Mouse (Mus musculus): Measurements from ENCODE around the gene Cfdp1.
A peak's percentile ranks its signal among the peaks of the same experiment; 100 is the strongest.

Cfdp1 gene

DNA sequence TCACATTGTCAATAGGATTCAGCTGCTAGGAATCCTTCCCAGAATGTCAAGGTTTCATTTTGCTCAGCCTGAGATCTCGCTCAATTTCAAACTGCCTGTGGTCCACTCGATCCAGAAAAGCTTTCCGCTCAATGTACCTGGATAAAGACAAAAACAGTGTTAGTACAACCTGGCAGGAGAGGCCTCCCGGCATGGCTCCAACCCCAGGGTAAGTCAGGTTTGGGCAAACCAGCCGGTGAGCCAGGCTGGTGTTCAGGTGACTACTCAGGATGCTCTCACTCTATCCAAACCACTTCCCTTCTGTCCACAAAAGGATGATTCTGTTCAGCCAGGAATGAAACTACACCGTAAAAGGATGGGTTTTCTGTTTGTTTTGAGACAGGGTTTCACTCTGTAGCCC lies 85.4 kb downstream of the Cfdp1 start:
- DNase-seq = no peak

GRCm38 (mm10) chr8:111765616-111766015 lies 88.5 kb downstream of the Cfdp1 start:
- DNase-seq = no peak

GRCm38 (mm10) chr8:111765096-111765495 lies 89.0 kb downstream of the Cfdp1 start:
- DNase-seq = no peak

GRCm38 (mm10) chr8:111760708-111761107 lies 93.4 kb downstream of the Cfdp1 start:
- no peak for DNase-seq

DNA sequence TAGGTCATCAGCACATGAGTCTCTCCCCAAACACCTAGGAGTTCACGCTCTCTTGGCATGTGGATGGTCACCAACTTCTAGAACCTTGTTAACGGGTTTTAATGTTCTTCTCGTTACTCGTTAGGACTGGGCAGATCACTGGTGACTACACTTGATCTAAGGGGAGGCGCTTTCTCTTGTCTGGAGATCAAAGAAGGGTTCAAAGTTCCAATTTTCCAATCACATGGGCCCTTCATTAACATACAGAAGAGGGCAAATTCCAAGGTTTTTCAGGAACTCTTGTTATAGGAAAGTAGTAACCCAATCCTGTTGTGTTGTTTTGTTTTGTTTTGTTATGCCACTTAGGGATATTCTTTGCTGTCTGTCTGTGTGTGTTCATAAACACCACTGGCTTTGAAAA lies 95.3 kb downstream of the Cfdp1 start:
- DNase-seq = no peak

DNA sequence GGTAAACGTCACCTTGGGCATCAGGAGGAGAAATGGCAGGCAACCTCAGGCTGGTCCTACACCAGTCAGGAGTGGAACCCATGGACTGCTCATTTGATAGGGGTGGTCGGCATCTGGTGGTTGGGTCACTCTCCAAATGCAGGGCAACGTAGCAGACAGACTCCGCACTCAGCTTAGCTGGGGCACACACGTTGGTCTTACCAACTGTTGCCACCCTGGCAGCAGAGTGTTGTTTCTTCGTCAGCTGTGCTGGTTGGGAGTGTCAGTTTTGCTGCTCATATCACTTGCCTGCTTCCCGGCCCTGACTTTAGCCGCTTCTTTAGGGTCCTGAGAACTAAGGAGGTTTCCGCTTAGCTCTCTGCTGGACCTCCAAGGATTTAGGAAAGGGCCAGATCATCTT lies 96.5 kb downstream of the Cfdp1 start:
- DNase-seq = no peak

DNA sequence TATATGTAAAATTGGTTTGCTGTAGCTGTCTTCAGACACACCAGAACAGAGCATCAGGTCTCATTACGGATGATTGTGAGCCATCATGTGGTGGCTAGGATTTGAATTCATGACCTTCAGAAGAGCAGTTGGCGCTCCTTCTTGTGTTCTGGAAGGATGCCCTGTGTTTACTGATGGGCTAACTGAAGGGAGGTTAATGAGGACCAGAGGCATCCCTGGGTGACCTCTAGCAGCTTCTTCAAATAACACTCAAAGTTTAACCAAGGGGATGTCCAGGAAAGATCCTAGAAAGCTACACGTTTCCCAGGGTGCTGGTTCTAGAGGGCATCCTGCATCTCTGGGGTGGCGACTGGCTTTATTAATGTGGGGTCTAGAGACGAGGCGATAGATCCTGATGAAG lies 99.4 kb downstream of the Cfdp1 start:
- DNase-seq = peak; percentile 25

DNA sequence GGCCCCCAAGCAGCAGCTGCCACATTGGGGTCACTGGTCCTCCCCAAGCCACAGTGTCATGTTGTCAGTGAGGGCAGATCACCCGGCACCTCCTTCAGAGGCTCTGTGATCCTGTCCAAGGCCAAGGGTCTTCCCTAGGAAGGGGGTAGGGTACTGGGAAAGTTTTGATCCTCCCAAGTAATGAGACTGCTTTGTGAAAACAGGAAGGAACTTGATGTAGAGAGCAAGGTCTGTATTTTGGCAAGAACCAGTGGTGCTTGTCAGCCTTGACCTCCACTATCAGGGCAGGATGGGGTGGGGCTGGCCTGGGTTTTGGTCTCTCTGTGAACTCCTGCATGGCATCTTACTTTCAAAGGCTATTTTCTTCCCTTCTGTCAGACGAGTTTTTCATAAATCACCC lies 100.0 kb downstream of the Cfdp1 start:
- peak; percentile 63 for DNase-seq

DNA sequence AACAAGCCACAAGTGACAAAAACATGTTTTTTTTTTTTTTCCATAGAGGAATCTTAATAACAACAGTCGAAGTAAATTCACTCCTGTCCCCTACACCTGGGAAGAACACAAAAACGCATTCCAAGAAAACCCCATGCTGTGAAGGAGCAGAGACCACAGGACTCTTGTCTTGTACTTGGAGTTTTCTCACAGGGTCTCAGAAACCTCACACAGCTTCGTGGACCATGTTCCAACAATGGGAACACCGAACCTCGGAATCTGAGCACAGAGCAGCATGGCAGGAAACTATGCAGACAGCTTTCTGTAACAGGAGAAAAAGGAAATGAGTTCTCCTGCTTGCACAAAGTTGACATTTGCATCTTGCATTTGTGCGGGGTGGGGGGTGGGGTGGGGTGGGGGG lies 105.3 kb downstream of the Cfdp1 start:
- DNase-seq = no peak

- no peak for DNase-seq
Measured at GRCm38 (mm10) chr8:111747866-111748649, 106.0 kb downstream of the Cfdp1 start.

DNA sequence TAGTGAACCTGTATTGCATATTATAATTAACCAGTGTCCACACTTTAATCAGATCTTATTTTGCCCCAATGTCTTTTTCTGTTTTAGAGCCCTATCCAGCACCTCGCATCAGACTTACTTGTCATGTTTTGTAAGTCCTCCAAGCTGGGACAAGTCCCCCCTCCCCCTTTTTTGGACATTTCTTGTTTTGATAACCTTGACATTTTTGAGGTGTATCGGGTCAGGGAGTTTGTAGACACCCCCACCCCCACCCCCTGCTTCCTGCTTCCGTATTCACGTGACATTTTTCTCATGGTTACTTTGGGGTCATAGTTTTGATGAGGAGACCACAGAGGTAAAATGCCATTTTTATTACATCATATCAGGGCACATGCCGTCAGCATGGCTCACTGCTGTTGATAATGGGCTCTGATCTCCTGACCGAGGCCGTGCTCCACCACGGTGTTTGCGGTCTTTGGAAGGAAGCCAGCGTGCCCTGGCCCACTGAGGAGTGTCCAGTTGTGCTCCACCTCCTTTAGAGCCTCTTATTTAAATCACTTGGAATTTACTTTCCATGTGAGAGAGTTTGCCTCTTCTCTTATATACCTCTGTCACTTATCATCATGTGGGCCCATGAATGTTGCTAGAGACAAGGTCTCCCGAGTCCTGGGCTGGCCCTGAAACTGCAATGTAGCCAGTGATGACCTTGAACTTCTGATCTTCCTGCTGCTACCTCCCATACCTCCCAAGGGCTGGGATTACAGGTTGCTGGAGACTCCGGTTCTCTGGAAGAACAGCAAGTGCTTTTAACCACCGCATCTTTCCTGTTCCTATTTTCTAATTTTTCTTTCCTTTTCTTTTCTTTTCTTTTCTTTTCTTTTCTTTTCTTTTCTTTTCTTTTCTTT lies 107.3 kb downstream of the Cfdp1 start:
- DNase-seq = peak; percentile 34

DNA sequence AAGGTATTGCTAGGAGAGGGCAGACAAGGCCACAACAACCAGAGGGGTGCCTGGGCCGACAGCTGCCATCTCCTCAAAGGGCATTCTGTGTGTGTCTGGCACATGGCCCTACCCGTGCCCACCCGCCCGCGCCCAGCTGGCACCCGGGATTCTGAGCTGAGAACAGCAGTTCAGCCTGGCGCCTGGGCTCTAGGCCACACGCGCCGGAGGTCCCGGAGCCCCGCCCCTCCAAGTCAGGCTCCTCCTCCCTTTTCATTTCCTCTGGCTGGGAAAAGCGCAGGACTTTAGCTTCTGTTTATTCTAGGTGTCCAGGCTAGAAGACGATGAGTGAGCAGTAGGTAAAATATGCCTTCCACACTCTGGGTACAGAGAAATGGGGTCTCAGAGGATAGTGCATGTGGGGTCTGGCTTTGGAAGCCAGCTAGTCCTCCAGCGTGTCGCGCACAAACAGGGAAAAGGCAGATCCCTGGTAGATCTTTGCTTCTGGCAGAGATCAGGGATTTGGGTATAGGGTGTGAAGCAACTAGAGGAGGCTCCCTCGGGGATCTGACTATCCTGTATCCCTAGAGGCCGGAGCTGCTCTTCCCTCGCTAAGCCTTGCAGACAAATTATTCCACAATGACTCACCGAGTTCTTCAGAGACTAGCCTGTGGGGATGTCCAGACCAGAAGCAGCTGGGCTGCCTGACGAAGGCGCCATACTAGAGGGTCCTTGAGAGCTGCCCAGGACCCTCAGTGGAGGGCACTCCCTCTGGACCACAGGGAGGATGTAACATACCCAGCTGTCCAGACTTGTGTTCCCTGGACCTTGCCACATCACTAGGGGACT lies 108.3 kb downstream of the Cfdp1 start:
- peak; percentile 86 for DNase-seq

DNA sequence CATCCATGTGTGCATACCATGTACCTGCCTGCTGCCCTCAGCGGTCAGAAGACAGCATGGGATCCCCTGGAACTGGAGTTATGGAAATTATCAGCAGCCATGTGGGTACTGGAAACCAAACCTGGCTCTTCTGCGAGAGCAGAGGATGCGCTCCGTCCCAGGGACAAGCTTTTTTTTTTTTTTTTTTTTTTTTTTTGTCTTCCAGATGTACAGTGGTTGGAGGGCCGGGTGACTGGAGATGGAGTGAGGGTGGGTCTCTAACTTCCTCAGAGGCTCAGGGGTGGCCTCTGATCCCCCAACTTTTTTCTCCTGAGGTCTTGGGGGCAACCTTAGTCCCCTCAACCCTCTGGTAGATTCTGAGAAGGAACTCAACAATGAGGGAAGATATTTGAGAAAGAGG lies 109.0 kb downstream of the Cfdp1 start:
- no peak for DNase-seq

GRCm38 (mm10) chr8:111743792-111744696 lies 110.0 kb downstream of the Cfdp1 start, which contains the start of gene Bcar1:
Bcar1 (minus strand) TSS chr8:111743809.
- DNase-seq = peak; percentile 66

DNA sequence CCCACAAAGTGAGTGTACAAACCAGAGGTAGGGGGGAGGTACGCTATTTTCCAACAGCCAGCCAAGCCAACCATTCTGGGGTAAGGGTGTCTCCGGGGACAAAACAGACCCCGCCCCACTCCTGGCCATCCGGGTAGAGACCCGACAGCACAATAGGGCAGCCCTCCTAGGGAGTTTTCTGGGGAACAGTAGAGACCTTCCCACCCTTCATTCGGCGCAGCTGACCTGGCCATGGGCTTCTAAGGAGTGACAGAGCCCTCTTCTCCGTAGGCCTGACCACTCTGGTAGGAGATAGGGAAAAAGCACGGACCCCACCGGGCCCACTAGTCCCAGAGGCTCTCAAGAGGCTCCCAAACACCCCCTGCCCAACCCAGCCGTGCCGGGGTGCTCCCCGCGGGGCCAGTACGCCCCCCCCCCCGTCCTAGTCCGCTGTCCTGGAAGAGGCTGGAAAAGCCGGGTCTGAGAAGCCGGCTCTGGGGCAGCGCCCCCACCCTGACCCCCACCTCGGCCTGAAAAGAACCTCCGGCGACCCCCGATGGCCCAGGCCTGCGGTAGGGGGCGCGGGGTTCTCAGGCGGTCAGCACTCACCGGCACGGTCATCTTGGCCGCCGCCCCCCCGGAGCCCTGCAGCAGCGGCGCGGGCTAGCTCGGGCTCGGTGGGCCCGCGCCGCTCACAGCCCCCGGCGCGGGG lies 110.8 kb downstream of the Cfdp1 start:
- DNase-seq = peak; percentile 35

DNA sequence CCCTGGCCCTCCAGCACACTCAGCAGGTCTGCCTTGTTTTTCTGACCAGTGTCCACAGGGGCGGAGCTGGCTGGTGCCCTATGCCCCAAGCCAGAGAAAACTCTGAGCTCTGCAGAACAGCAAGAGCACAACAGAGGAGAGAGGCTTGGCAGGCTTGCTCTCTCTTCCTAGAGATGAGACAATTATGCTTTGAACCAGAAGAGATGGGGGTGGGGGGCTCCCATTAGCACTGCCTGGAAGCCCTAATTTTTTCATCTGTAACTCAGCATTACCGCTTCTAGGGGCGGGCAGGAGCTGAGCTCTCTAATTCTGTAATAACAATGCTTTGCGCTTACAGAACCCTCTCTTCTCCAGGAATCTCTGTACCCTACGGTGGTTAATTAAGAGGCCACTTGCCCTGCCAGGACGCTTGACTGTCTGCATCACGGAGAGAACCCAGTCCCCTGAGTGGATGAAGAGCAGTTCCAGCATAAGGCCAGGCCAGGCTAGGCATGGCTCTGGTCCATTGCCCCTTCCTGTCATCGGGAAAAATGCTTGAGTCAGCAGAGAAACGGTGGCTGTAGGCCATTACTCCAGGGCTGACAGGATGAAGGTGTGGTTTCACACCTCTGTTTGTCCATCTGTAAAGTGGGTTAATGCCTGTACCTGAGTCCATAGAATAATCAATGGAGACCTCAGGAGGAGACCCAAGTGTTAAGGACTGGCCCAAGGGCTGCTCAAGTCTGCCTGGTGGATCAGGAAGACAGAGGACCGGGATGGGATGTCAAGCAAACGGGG lies 111.6 kb downstream of the Cfdp1 start:
- DNase-seq = peak; percentile 86

GRCm38 (mm10) chr8:111741556-111741955 lies 112.5 kb downstream of the Cfdp1 start:
- DNase-seq = peak; percentile 49

- peak; percentile 71 for DNase-seq
Measured at GRCm38 (mm10) chr8:111740994-111741393, 113.1 kb downstream of the Cfdp1 start.

DNA sequence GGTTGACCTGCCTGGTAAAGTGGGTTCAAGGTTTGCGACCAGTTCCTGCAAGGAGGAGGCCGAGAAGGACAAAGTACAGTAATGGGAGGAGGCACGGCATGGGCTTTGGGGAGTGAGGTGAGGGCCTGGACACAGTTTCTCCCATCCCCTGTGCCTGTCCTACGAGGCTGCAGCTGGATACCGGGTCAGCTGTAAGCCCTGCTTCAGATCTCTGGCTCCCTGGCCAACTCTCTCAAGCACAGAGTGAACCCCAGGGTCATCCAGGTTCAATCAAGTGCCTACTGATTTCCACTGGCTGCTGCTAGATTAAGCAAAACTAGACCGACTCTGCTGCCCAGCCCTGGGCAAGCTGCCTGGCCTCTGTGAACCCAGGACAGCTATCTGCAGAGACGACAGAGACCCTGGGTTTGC lies 113.8 kb downstream of the Cfdp1 start:
- DNase-seq = peak; percentile 87

GRCm38 (mm10) chr8:111739604-111740003 lies 114.5 kb downstream of the Cfdp1 start:
- peak; percentile 22 for DNase-seq

Measured in kidney, adult 11 months (tissue).